ENCODE assay signal across 10 mouse cellular contexts in the genomic region with DNA sequence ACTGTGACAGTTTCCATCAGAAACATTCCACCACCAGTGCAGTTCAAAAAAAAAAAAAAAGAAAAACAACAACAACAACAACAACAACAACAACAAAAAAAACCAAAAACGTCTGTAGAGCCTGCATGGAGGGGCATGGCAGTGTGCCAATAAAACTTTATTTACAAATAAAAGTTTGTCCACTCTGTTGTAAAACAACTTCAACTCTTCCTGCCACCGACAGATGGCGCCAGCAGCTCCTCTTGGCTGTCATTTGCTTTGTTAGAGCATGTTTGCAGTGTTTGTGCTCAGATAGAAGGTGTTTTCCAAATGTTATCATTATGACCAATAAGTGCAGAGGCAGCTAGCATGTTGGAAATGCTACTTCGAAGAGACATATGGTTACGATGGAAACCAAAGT.
DNase-seq lines count a peak whose midpoint lies in the region; ATAC-seq and TF ChIP-seq lines count a peak whose summit lies in the region.
"Had no signal": no experiment of that assay in that cellular context is flagged by ENCODE, and none has a peak within 500 bp of the region (broad histone marks: within the 10 kb centered on the region; RNA-seq: fewer than 3 reads in every experiment).

No protein-coding gene starts in this region.

- no peak overlapping the region for H3K27ac ChIP-seq in intestine, postnatal 0 days (ENCODE audit: low read depth, low read length)
- no peak overlapping the region for H3K27ac ChIP-seq in intestine, embryonic 16.5 days (ENCODE audit: low read length)
- H3K27ac ChIP-seq: intestine, embryonic 15.5 days; neural tube, embryonic 13.5 days had no signal

- peak; percentile 24 for DNase-seq in adrenal gland, postnatal 14 days
- DNase-seq in adrenal gland, adult 8-10 months: no peak
- no peak for DNase-seq in lung, adult 2 months
- no peak for DNase-seq in lung, postnatal 25 days (ENCODE audit: low spot score)
- peak; percentile 67 for DNase-seq in brain, adult 2 months (ENCODE audit: low read depth, low spot score)
- no peak for DNase-seq in gastrocnemius, postnatal 14 days

- H3K9ac ChIP-seq in intestine, postnatal 0 days (ENCODE audit: low read depth, low read length): no peak overlapping the region
- H3K9ac ChIP-seq in intestine, embryonic 16.5 days (ENCODE audit: low read depth, low read length): no peak overlapping the region
- H3K9ac ChIP-seq: intestine, embryonic 15.5 days; neural tube, embryonic 13.5 days had no signal

- 45% methylated on average over 5 of the region's 5 CpGs for WGBS in intestine, postnatal 0 days
- WGBS in intestine, embryonic 16.5 days: 47% methylated on average over 5 of the region's 5 CpGs
- 41% methylated on average over 5 of the region's 5 CpGs for WGBS in lung, adult 2 months

- H3K4me1 ChIP-seq in intestine, postnatal 0 days (replicated peaks; ENCODE audit: control insufficient read depth, insufficient read depth, low read length): no peaks in the 10 kb centered on the region
- no peaks in the 10 kb centered on the region for H3K4me1 ChIP-seq in intestine, embryonic 16.5 days (ENCODE audit: control insufficient read depth, insufficient read depth, low read length)
- no peaks in the 10 kb centered on the region for H3K4me1 ChIP-seq in lung, adult 2 months (ENCODE audit: control insufficient read depth, insufficient read depth, low read length)
- H3K4me1 ChIP-seq: intestine, embryonic 15.5 days; neural tube, embryonic 13.5 days had no signal

- H3K9me3 ChIP-seq in intestine, postnatal 0 days (ENCODE audit: control insufficient read depth): no peaks in the 10 kb centered on the region
- H3K9me3 ChIP-seq in intestine, embryonic 16.5 days (ENCODE audit: control insufficient read depth, low read length): no peaks in the 10 kb centered on the region
- H3K9me3 ChIP-seq: intestine, embryonic 15.5 days had no signal

- H3K4me2 ChIP-seq in intestine, postnatal 0 days (replicated peaks; ENCODE audit: low read depth): no peak overlapping the region
- H3K4me2 ChIP-seq in intestine, embryonic 16.5 days (ENCODE audit: low read depth, low read length): no peak overlapping the region
- H3K4me2 ChIP-seq: intestine, embryonic 15.5 days; neural tube, embryonic 13.5 days had no signal

- no peaks in the 10 kb centered on the region for H3K27me3 ChIP-seq in intestine, postnatal 0 days (replicated peaks; ENCODE audit: control insufficient read depth, insufficient read depth, low read length)
- no peaks in the 10 kb centered on the region for H3K27me3 ChIP-seq in intestine, embryonic 16.5 days (replicated peaks; ENCODE audit: control insufficient read depth, insufficient read depth, low read length)
- H3K27me3 ChIP-seq: intestine, embryonic 15.5 days; neural tube, embryonic 13.5 days had no signal

- TF ChIP-seq POLR2A in lung, adult 2 months (IDR thresholded peaks at IDR 0.05; ENCODE audit: borderline replicate concordance, extremely low read depth, low read depth, low read length): no peak

- TF ChIP-seq CTCF in intestine, postnatal 0 days (IDR thresholded peaks at IDR 0.05; ENCODE audit: low read depth): peak; percentile 64
- peak; percentile 41 for TF ChIP-seq CTCF in lung, adult 2 months (IDR thresholded peaks at IDR 0.05; ENCODE audit: insufficient read depth, low read length)

- intact Hi-C loops in gastrocnemius, postnatal 14 days (cut with DNase I; ENCODE audit: low total_unique reads): no loop called here

- no peak overlapping the region for H3K4me3 ChIP-seq in intestine, postnatal 0 days (ENCODE audit: low read depth, low read length)
- no peak overlapping the region for H3K4me3 ChIP-seq in intestine, embryonic 16.5 days (ENCODE audit: low read length)
- no peak overlapping the region for H3K4me3 ChIP-seq in lung, adult 2 months (replicated peaks; ENCODE audit: extremely low read depth, low read depth, low read length)
- H3K4me3 ChIP-seq: intestine, embryonic 15.5 days; neural tube, embryonic 13.5 days had no signal

- no peaks in the 10 kb centered on the region for H3K36me3 ChIP-seq in intestine, postnatal 0 days (ENCODE audit: control insufficient read depth, insufficient read depth)
- no peaks in the 10 kb centered on the region for H3K36me3 ChIP-seq in intestine, embryonic 16.5 days (ENCODE audit: control insufficient read depth, insufficient read depth, low read length)
- H3K36me3 ChIP-seq: intestine, embryonic 15.5 days; neural tube, embryonic 13.5 days had no signal

- no peak for ATAC-seq in intestine, postnatal 0 days
- ATAC-seq in intestine, embryonic 16.5 days: no peak
- ATAC-seq: intestine, embryonic 15.5 days had no signal

Comparison
In these comparisons a context has a peak if more than half of its experiments do, and no peak if none do; other contexts are left out.
1. DNase-seq: peak in adrenal gland, postnatal 14 days (single experiment) and brain, adult 2 months (single experiment); none in adrenal gland, adult 8-10 months (single experiment), lung, adult 2 months (single experiment), lung, postnatal 25 days (single experiment) and gastrocnemius, postnatal 14 days (single experiment).